Mouse (Mus musculus) c-Kit-positive CD71-negative TER-119-negative erythroid progenitor cells, embryonic 14.5 days (primary cell): Measurements from ENCODE around the gene A4galt.

ENCODE experiments used
- DNase-seq: peaks from one replicate; pipeline ENCODE4 v3.0.0-alpha.2; 2013; ENCODE audit warnings: low read depth

Gene A4galt

DNA sequence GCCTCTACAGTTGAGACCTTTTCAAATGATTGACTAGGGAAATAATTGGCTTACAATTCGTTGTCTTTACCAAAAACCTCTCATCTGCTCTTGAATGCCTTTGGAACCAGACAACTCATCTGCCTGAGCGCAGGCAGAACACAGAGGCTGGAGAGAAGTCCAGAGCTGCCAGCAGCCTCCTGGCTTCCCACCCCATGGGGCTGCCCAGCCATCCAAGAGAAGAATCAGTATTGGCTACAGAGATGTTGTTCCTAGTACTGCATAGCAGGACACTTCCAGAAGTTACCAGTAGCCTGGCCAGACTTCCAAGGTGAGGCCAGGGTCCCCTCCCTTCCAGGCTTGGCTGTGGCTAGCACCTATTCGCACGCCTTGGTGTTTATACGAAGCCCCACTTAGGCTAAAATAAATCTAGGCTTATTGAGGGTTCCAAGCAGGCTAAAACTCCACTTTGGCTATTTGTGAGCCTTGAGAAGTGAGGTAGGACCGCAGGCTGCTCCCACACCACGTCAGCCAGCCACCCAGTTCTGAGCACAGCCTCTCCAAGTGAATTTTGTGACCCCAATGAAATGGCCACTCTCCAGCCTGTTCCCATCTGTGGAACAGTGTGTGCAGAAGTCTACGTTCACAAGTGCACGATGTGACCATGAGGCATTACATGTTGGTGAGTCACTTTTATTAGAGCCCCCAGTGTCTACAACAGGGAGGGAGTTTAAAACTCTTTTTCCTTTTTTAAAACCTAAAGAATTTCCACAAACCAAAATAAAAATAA is 25.3 kb downstream of the A4galt start:
- DNase-seq = no peak

DNA sequence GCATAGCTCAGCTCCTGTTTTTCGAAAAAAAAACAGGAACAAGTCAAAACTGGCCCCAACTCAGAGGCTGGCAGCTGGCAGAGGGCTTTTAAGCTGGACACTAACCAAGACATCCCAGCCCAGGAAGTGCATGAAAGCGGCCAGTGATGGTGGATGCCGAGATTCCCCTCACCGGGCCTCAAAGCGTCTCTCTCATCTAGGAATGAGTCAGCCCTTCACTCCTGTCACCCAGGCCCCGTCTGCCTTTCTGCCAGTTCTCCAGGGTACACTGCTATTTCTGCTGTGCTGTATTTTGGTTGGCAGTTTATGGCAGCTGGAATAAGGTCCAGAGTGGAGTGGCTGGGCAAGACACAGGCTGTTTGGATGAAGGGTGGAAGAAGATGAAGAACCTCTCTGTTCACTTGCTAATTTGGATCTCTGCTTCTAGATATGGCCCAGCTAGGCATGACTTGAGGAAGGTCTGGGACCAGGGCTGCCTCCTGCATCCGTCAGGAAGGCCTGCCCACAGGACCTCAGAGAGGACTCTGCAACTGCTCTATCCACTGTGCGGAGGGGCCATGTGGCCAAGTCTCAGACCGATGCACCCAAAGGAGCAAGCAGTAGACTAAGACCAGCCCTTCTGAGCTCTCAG is 27.3 kb downstream of the A4galt start:
- DNase-seq = no peak

DNA sequence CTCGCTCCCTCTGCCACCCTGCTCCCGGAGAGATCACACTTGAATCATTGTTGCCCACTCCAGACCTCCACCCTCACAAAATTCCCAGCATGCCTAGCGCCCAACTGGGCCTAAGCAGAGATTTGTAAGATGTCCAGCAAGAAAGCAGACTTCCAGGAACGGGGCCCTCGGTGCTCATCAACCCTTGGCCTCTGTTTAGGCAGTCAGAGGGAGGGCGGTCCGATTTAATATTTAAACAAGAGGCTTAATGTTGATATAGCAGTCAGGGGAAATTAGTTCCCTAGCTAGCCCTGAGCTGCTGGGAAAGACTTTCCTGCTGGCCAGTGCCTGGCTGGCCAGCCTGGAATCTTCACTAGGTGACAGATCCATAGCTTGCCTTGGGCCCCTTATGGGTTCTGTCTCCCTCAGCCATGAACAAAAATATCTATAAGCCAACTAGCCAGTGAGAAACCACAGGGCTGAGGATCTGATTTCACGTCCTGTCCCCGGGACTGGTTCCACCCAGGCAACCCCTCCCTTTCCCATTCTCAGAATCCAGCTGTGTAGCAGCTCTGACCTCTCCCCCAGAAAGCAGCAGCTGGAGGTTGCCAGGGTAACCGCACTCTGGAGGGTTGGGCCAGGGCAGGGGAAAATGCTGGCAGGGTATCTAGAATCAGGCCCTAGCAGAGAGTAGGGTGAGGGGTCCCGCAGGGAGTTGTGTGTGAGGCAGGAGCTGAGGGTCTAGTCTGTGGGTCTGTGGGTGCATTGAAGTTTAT is 28.2 kb downstream of the A4galt start:
- no peak for DNase-seq

DNA sequence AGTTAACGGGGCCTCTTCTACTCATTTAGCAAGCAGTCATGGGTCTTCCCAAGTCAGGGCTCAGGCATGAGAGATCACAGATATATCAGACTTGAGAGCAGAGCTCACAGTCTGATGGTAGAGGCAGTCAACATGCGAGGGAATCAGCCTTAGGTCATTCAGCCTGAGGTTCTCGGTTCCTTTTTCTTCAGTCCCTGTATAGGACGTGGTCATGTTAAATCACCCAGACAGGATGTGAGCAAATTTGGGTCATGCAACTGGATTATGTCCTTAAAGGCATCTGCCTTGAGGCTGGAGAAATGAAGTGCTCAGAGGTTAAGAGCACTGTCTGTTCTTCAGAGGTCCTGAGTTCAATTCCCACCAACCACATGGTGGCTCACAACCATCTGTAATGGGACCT is 29.9 kb downstream of the A4galt start:
- DNase-seq = peak; percentile 14

DNA sequence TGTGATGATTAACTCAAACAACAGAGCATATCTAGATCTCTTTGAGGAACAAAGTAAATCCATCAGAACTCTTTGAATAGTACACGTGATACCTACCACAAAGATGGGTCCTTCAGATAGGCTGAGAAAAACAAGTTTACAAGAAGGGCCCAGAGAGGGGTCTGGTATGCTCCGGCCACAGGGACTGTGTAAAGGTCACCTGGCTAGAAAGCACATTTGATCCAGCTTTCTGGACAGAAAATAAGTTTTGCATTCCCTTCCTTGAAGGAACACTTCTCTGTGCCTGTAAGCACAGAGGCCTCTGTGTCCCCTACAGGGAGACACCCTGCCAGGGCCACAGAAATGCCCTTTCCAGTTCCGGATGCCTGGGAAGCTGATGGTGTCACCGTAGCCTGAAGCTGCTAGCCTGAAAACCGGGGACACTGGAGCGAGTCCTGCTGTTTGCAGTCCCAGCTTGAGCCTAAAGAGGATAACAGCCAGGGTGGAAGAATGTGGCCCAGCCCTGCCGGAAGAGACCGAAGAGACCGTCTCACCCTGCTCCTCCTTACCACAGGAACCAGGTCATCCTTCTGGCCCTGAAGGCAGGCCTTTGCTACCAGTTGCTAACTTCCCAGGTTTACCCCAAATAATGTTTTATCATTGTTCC is 31.1 kb downstream of the A4galt start:
- no peak for DNase-seq

DNA sequence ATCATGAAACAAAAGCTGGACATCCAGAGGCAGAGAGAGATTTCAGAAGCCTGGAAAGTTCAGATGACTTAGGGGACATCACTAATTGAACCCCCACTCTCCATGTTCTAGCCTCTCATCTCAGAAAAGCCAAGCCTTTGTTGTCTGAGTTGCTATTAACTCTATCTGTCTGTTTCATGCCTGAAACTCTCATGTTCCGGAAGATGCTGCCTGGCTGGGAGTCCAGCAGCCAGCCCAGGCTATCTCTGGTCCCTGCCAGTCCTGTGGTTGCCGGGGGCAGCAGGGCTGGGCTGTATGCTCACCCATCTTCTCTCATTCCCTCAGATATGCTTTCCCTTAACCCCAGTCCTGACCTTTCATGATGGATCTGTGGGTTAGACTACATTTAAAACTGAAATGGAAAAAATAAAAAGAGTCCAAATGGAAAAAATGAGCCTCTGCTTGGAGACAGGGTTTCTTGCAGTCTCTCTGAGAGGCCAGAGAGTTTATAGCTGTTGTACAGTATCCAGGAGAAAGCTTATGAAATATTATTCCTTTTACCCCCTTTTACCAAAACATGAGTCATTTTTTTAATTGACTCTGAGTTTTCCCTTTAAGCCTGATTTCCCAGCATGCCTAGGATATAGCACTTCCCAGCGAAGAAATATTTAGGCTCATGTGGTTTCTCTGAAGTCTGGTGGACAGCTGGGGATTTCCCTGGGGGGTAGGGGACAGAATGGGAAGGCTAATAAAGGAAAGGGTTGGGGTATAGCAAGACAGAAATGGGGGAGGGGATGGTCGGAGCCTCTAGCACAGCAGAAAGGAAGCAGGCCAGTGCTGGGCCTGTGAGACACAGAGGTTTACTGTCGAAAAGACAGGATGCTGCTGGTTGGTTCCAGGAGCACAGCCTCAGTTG is 36.0 kb downstream of the A4galt start:
- DNase-seq = no peak

DNA sequence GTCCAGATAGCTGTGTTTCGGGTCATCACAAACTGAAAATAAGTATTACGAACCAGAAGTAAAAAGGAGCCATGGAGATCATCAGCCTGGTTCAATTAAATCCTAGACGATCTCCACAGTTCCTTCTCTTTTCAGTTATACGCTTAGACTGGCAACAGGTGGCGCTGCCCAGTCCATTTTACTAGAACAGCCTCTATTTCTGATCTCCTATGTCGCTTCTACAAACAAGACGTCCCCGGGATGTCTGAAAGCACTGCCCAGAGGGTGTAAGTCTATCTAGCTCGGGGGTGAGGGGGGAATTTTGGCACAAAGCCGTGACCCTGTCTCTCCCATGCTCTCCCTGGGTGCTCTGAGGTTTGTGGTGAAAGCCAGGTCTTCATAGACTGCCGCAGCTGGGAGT is 41.3 kb downstream of the A4galt start:
- peak; percentile 32 for DNase-seq

DNA sequence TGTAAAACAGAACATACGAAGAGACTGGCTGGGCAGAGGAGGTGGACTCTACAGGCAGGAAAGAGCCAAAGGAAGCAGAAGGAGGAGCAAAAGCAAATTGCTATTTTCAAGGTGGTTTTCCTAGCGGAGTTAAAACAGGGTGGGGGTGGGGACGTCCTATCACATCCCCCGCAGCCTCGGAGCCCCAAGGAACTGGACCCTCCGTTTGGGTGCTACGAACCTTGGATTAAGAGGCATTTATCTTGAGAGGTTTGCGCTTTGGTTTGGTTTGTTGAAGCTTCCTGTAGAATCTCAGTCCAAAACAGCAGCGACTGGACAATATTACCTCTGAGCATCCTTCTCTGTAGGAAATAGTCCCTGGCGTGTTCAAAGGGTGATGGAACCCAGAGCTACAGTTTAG is 41.9 kb downstream of the A4galt start:
- no peak for DNase-seq

DNA sequence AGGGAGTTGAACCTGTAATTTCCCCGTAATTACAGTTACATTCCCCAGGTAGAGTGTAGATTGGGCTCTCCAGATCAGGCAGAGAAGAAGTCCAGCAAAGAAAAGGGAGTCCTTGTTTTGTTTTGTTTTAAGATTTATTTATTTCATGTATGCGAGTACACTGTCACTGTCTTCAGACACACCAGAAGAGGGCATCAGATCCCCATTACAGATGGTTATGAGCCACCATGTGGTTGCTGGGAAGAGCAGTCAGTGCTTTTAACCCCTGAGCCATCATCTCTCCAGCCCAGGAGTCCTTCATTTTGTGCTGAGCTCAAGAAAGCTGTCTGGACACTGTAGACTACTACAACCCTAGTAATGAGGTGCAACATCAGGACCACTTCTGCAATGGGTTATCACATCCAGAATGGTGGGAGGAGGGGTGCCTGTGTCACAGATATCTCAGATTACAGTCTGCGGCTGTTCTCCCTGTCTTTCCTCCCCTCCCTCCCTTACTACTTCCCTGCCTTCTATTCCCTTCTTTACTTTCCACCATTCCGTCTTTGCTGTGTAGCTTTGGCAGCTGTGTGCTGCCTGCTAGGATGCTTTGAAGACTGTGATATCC is 42.4 kb downstream of the A4galt start:
- no peak for DNase-seq

DNA sequence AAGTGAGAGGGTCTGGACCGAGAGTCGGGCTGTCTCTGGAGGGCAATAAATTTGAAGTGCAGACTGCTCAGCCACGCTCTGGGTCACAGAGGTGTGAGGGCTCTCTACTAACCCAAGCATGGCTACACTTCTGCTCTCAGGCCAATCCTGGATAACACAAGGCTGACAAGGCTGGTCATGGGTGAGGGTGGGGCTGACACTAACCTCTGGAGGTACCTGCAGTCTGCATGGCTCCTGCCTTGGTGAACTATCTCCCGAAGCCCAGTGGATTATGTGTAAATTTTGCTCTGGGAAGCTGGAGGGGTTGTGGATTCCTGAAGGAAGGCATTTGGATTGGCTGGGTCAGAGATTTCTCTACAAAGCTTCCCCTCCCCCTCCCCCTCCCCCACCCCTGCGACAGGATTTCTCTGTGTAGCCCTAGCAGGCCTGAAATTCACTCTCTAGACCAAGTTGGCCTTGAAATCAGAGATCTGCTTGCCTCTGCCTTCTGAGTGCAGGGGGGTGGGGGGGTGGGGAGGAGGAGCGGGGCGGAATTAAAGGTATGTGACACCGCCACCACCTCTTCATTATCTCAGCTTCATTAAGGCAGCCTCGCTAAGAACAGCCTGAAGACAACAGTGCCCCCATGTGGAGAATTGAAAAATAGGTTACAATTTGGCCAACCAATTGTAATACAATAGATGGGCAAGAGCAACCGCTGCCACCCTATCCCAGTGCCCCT is 46.7 kb downstream of the A4galt start:
- DNase-seq = peak; percentile 73

DNA sequence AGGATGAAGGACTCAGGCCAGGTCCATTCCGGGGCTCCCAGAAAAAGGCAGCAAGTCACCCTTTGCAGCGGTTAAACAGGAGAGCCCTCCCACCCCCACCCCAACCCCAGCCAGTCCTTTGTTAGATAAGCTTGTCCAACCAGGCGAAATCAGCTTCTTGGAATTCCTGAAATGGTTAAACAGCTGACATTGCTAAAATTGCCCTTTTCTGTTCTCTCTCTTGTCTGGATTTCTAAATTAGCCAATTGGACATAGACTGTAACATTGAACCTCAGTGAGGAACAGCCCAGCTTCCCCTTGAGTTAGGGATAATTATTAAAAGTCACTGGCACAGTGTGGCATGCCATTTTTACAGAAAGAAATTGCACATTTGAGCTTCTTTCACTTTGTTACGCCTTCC is 49.2 kb downstream of the A4galt start:
- no peak for DNase-seq

DNA sequence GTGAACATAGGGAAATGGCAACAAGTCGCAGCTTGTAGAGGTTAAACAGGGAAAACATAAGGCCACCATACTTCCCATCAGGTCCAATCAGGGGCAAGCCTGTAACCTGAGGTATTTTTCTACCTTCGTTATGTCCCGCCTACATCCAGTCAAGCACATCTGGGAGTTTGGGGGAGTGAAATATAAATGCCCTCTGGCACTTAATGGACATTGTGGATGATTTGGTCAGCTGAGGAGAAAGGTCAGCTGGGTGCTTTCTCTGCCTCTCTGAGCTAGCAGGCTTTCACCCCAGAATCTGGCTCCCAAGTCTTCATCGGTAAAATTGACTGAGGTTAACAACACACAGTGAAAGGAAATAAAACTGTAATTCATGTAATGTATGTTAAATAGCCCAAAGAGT is 58.2 kb downstream of the A4galt start:
- DNase-seq = no peak

DNA sequence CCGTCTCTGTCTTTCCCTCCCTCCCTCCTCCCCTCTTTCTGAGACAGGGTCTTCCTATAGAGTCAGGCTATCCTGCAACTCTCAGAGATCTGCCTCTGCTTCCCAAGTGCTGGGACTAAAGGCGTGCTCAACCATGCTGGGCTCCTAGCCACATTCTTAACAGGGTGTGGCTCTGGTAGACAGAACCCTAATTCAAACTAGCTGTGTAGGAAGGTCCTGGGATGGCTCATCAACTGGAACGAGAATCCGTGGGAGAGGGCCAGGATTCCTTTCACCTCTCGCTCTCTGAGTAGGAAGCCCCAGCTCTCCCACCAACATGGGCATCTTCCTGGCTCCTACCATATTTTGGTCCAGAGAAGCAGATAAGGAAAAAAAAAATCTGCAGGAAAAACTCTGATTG is 69.2 kb downstream of the A4galt start:
- no peak for DNase-seq

DNA sequence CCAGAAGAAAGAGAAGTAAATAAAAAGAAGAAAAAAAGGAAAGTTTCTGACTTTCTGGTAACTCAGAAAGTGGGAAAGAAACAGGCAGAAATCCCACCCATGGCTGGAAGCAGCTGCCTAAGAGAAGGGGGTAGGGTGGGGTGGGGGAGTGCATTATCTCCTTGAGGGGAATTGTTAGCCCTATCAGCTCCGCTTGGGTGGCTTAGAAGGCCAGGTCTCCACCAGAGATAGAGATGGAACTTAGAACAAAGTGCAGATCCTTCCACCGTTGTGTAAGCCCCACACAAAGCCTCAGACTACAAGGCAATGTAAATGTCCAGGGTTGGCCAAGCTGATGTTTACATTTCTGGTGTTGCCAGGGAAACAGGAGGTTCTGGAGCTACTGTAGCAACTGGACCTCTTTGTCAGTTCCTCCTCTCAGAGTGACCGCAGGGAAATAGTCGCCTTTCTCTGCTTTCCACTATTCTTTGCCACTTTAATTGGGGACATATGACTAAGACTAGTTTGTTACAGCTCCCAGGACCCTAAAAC is 69.7 kb downstream of the A4galt start:
- DNase-seq = no peak

DNA sequence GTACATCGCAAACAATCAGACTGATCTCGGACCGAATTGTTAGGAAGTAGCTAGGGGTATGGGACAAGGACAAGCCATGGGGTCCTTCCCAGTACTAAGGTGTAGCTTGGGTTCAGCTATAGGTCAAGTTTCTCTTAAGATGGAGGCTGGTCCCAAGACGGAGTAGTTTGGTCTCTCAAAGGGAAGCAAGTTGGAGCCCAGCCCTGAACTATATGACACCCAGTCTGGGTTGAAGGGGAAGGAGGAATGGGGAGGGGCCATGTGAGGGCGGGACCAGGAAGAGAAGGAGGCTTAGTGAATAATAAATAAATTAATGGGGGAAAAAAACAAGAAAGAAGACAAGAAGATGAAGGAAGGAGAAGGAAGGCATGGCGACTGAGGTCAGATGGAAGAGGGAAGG is 71.6 kb downstream of the A4galt start:
- no peak for DNase-seq
